Mouse (Mus musculus) E14TG2a.4 (cell line): ENCODE data around the gene Hist1h2bh.
"Not testable (repeated sequence)": the region's sequence is repeated elsewhere in the genome, so short reads cannot be mapped to it uniquely, and the experiment has no call there.

ENCODE experiments used
- H3K27me3 ChIP-seq: 2 replicates; pipeline ENCODE4 v1.6.1; 2014; ENCODE audit warnings: low read length, control low read depth; ENCODE audit not compliant: insufficient read depth
- H3K36me3 ChIP-seq: 2 replicates; pipeline ENCODE4 v1.6.1; 2014; ENCODE audit warnings: low read length, control low read depth; ENCODE audit not compliant: insufficient read depth
- H3K4me1 ChIP-seq: replicated peaks from 2 replicates; pipeline ENCODE4 v1.6.1; 2014; ENCODE audit warnings: low read depth, low read length, control low read depth
- H3K4me3 ChIP-seq: replicated peaks from 2 replicates; pipeline ENCODE4 v1.5.1; 2014; ENCODE audit warnings: mild to moderate bottlenecking, low read length
- H3K9me3 ChIP-seq: 2 replicates; pipeline ENCODE4 v1.6.1; 2014; ENCODE audit warnings: low read length, control low read depth
- CTCF ChIP-seq: conservative IDR thresholded peaks from 2 replicates; pipeline ENCODE4 v1.5.1; 2014; ENCODE audit warnings: low read length
- NANOG ChIP-seq: IDR thresholded peaks from 2 replicates; pipeline ENCODE4 v1.6.1; 2014; ENCODE audit warnings: borderline replicate concordance, low read length, mixed read lengths
- POU5F1 ChIP-seq: IDR thresholded peaks from 2 replicates; pipeline ENCODE4 v1.6.1; 2014; ENCODE audit warnings: low read length, borderline replicate concordance

The Hist1h2bh gene

GRCm38 (mm10) chr13:23564482-23564881 lies 21.3 kb upstream of the Hist1h2bh start:
- Histone ChIP-seq H3K4me1 (peaks cover 16% of the 10 kb centered on the region), H3K4me3 (no peak overlapping the region), H3K9me3 (no peaks in the 10 kb centered on the region), H3K36me3 (no peaks in the 10 kb centered on the region), H3K27me3 (no peaks in the 10 kb centered on the region)
- no peak for TF ChIP-seq POU5F1
- no peak for TF ChIP-seq NANOG
- TF ChIP-seq CTCF, result no peak

GRCm38 (mm10) chr13:23562699-23563462 lies 19.7 kb upstream of the Hist1h2bh start:
- peaks cover 16% of the 10 kb centered on the region for H3K4me1 ChIP-seq
- no peaks in the 10 kb centered on the region for H3K27me3 ChIP-seq
- TF ChIP-seq CTCF, result peak; percentile 59
- no peak for TF ChIP-seq NANOG
- no peak for TF ChIP-seq POU5F1
- H3K9me3 ChIP-seq, result no peaks in the 10 kb centered on the region
- H3K4me3 ChIP-seq, result peak overlapping the region; percentile 74
- H3K36me3 ChIP-seq, result no peaks in the 10 kb centered on the region

- H3K36me3 ChIP-seq, H3K27me3 ChIP-seq, H3K9me3 ChIP-seq: not testable (repeated sequence)
- Histone ChIP-seq H3K4me1 (peaks cover 21% of the 10 kb centered on the region), H3K4me3 (peak within 1 kb of the TSS; percentile 74)
These were observed 18.9 kb upstream of the Hist1h2bh start, which contains the start of gene Hist1h3e for GRCm38 (mm10) chr13:23561883-23562659. Gene Hist1h3e (minus strand): TSS chr13:23562369.

GRCm38 (mm10) chr13:23561531-23561882 lies 18.3 kb upstream of the Hist1h2bh start:
- Histone ChIP-seq H3K4me3 (peak overlapping the region; percentile 63), H3K4me1 (peaks cover 24% of the 10 kb centered on the region)
- not testable (repeated sequence) for H3K27me3 ChIP-seq, H3K36me3 ChIP-seq, H3K9me3 ChIP-seq

GRCm38 (mm10) chr13:23560699-23561098 lies 17.5 kb upstream of the Hist1h2bh start:
- 0 out of 2 replicates have a peak overlapping the region, but pooled peaks have one; percentile 13 for H3K4me3 ChIP-seq
- H3K27me3 ChIP-seq, H3K9me3 ChIP-seq, H3K36me3 ChIP-seq: not testable (repeated sequence)
- peaks cover 27% of the 10 kb centered on the region for H3K4me1 ChIP-seq

- no peak for TF ChIP-seq CTCF
- no peak for TF ChIP-seq NANOG
- TF ChIP-seq POU5F1, result no peak
- Histone ChIP-seq H3K36me3 (no peaks in the 10 kb centered on the region), H3K9me3 (no peaks in the 10 kb centered on the region), H3K4me3 (no peak overlapping the region), H3K27me3 (no peaks in the 10 kb centered on the region), H3K4me1 (peaks cover 28% of the 10 kb centered on the region)
These were observed 13.7 kb upstream of the Hist1h2bh start for GRCm38 (mm10) chr13:23556906-23557305.

- Histone ChIP-seq H3K9me3 (no peaks in the 10 kb centered on the region), H3K4me1 (peaks cover 28% of the 10 kb centered on the region), H3K4me3 (peak overlapping the region; percentile 78), H3K27me3 (no peaks in the 10 kb centered on the region), H3K36me3 (no peaks in the 10 kb centered on the region)
- no peak for TF ChIP-seq POU5F1
- no peak for TF ChIP-seq NANOG
- TF ChIP-seq CTCF, result no peak
These were observed 12.7 kb upstream of the Hist1h2bh start for GRCm38 (mm10) chr13:23555839-23556416.

- Histone ChIP-seq H3K4me1 (peaks cover 29% of the 10 kb centered on the region), H3K27me3 (no peaks in the 10 kb centered on the region), H3K9me3 (no peaks in the 10 kb centered on the region), H3K4me3 (peak overlapping the region; percentile 78), H3K36me3 (no peaks in the 10 kb centered on the region)
- TF ChIP-seq CTCF (no peak), POU5F1 (no peak), NANOG (no peak)
These were observed 12.0 kb upstream of the Hist1h2bh start for GRCm38 (mm10) chr13:23554925-23555838.
